Mouse (Mus musculus): ENCODE measurements around the gene Pcsk5.

The Pcsk5 gene

GRCm38 (mm10) chr19:17806626-17807025 lies 30.8 kb downstream of the Pcsk5 start:
- DNase-seq (ENCODE audit: low spot score), result no peak

GRCm38 (mm10) chr19:17800798-17801197 lies 36.6 kb downstream of the Pcsk5 start:
- no peak for DNase-seq (ENCODE audit: low spot score)

GRCm38 (mm10) chr19:17799419-17800185 lies 37.8 kb downstream of the Pcsk5 start:
- DNase-seq (ENCODE audit: low spot score), result no peak

- no peak for DNase-seq (ENCODE audit: low spot score)
Measured at GRCm38 (mm10) chr19:17793457-17793856, 44.0 kb downstream of the Pcsk5 start.

- no peak for DNase-seq (ENCODE audit: low spot score)
Measured at GRCm38 (mm10) chr19:17791485-17792052, 45.9 kb downstream of the Pcsk5 start.

- DNase-seq (ENCODE audit: low spot score), result no peak
Measured at GRCm38 (mm10) chr19:17788617-17789317, 48.7 kb downstream of the Pcsk5 start.

- DNase-seq (ENCODE audit: low spot score), result no peak
Measured at GRCm38 (mm10) chr19:17786744-17787143, 50.7 kb downstream of the Pcsk5 start.

GRCm38 (mm10) chr19:17784401-17785192 lies 52.8 kb downstream of the Pcsk5 start:
- DNase-seq (ENCODE audit: low spot score), result no peak

- DNase-seq (ENCODE audit: low spot score), result no peak
Measured at GRCm38 (mm10) chr19:17783231-17783630, 54.2 kb downstream of the Pcsk5 start.

GRCm38 (mm10) chr19:17781323-17781722 lies 56.1 kb downstream of the Pcsk5 start:
- no peak for DNase-seq (ENCODE audit: low spot score)

- no peak for DNase-seq (ENCODE audit: low spot score)
Measured at GRCm38 (mm10) chr19:17775943-17776342, 61.5 kb downstream of the Pcsk5 start.

GRCm38 (mm10) chr19:17775097-17775496 lies 62.3 kb downstream of the Pcsk5 start:
- no peak for DNase-seq (ENCODE audit: low spot score)

- DNase-seq (ENCODE audit: low spot score), result no peak
Measured at GRCm38 (mm10) chr19:17774061-17774460, 63.4 kb downstream of the Pcsk5 start.

- no peak for DNase-seq (ENCODE audit: low spot score)
Measured at GRCm38 (mm10) chr19:17769610-17770399, 67.6 kb downstream of the Pcsk5 start.

- no peak for DNase-seq (ENCODE audit: low spot score)
Measured at GRCm38 (mm10) chr19:17765001-17765400, 72.4 kb downstream of the Pcsk5 start.

GRCm38 (mm10) chr19:17762740-17763139 lies 74.7 kb downstream of the Pcsk5 start:
- no peak for DNase-seq (ENCODE audit: low spot score)

- no peak for DNase-seq (ENCODE audit: low spot score)
Measured at GRCm38 (mm10) chr19:17761678-17762077, 75.8 kb downstream of the Pcsk5 start.

- DNase-seq (ENCODE audit: low spot score), result no peak
Measured at GRCm38 (mm10) chr19:17752841-17753240, 84.6 kb downstream of the Pcsk5 start.

GRCm38 (mm10) chr19:17748331-17748730 lies 89.1 kb downstream of the Pcsk5 start:
- no peak for DNase-seq (ENCODE audit: low spot score)

GRCm38 (mm10) chr19:17745380-17745779 lies 92.1 kb downstream of the Pcsk5 start:
- DNase-seq (ENCODE audit: low spot score), result no peak

- DNase-seq (ENCODE audit: low spot score), result no peak
Measured at GRCm38 (mm10) chr19:17744474-17745069, 92.9 kb downstream of the Pcsk5 start.

Data from MN1 (cell line).